Mouse (Mus musculus): Measurements from ENCODE around the gene Scarf1. TPM values are rescaled to one million over a fixed set of nuclear protein-coding genes. Genes with fewer than 3 reads are reported as not detected.

The Scarf1 gene
- polyA plus RNA-seq, 1 experiment from 2014 or later: 17.7 TPM

DNA sequence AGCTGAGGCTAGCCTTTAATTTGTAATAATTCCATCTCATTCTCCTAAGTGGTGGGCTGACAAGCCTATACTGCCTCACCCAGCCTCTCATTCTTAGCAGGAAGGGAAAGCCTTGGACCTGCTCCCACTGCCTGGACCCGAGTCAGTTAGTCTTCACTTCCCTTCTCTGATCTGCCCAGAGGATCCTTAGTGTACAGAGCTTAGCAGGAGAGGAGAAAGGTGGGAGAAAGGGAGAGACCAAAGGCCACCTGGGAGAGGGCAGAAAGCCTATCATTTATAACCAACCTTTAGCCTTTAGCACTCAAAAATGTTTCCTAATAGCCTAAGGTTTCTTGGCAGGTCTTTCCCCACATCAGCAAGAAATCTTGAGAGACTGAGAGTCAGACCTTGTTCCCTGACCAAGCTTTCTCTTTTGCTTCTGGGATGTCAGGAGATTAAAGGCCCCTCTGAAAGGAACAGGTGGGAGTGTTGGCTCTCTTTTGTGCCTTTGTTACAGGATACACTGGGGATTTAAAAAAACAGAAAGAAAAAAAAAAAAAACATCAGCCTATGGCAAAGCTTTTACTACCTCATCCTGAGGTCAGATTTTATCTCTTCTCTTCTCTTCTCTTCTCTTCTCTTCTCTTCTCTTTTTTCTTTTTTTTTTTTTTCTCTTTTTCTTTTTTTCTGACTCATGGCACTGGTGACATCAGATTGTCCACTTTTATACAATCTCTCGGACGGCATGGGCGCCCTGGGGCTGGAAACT lies 21.1 kb downstream of the Scarf1 start:
- H3K9ac ChIP-seq (ENCODE audit: low read length): no peak overlapping the region
- H3K9me3 ChIP-seq (ENCODE audit: control insufficient read depth, low read length): no peaks in the 10 kb centered on the region
- ATAC-seq (ENCODE audit: low read depth): no peak
- peaks cover 34% of the 10 kb centered on the region for H3K4me1 ChIP-seq (replicated peaks; ENCODE audit: control insufficient read depth, insufficient read depth, low read length)
- no peaks in the 10 kb centered on the region for H3K36me3 ChIP-seq (ENCODE audit: control insufficient read depth, insufficient read depth, low read length)
- no peak overlapping the region for H3K4me2 ChIP-seq (ENCODE audit: low read depth, low read length)
- H3K27ac ChIP-seq (ENCODE audit: low read length): no peak overlapping the region
- H3K27me3 ChIP-seq (ENCODE audit: control insufficient read depth, insufficient read depth, low read depth, low read length): no peaks in the 10 kb centered on the region
- no peak overlapping the region for H3K4me3 ChIP-seq (ENCODE audit: low read length)
- 37% methylated on average over 4 of the region's 4 CpGs for WGBS

DNA sequence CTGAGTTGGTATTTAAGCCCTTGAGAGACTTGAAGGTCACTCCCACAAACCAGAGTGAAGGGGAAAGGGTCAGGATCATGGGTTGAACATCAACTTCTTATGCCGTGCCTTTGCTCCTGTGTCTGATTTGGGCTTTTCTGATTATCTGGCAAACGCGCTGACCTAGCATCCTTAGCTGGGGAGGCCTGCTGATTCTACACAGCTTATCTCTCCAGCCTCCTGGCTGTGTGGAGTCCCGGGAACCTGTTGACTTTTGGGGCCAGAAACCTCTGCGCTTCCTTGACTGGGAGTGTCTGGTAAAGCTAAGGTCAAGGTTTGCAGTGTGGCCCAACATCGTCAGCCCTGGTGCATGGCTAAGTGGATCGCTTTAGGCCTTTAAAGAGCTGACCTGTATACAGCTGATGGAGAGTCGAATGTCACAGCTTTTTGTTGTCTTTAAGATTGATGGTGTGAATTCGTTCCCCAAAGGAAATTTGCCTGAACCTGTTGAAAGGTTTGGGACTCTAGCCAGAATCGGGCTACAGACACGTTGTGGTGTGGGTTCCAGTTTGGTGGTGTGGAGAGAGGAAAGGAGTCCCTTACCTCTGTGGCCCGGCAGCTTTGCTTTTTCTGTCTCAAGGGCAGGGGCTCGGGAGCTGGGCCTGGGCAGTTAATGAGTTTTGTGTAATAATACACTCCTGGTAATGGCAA lies 21.9 kb downstream of the Scarf1 start:
- Histone ChIP-seq H3K9ac (ENCODE audit: low read length) (no peak overlapping the region), H3K4me2 (ENCODE audit: low read depth, low read length) (no peak overlapping the region), H3K4me3 (ENCODE audit: low read length) (no peak overlapping the region), H3K27ac (ENCODE audit: low read length) (no peak overlapping the region), H3K27me3 (ENCODE audit: control insufficient read depth, insufficient read depth, low read depth, low read length) (no peaks in the 10 kb centered on the region), H3K36me3 (ENCODE audit: control insufficient read depth, insufficient read depth, low read length) (no peaks in the 10 kb centered on the region), H3K9me3 (ENCODE audit: control insufficient read depth, low read length) (no peaks in the 10 kb centered on the region), H3K4me1 (replicated peaks; ENCODE audit: control insufficient read depth, insufficient read depth, low read length) (peaks cover 34% of the 10 kb centered on the region)
- 32% methylated on average over 13 of the region's 13 CpGs for WGBS
- ATAC-seq (ENCODE audit: low read depth): no peak

- Histone ChIP-seq H3K9me3 (ENCODE audit: control insufficient read depth, low read length) (no peaks in the 10 kb centered on the region), H3K4me1 (replicated peaks; ENCODE audit: control insufficient read depth, insufficient read depth, low read length) (peaks cover 39% of the 10 kb centered on the region), H3K27ac (ENCODE audit: low read length) (no peak overlapping the region), H3K4me2 (ENCODE audit: low read depth, low read length) (no peak overlapping the region), H3K27me3 (ENCODE audit: control insufficient read depth, insufficient read depth, low read depth, low read length) (no peaks in the 10 kb centered on the region), H3K36me3 (ENCODE audit: control insufficient read depth, insufficient read depth, low read length) (no peaks in the 10 kb centered on the region), H3K9ac (ENCODE audit: low read length) (no peak overlapping the region), H3K4me3 (ENCODE audit: low read length) (no peak overlapping the region)
- 86% methylated on average over 12 of the region's 12 CpGs for WGBS
- no peak for ATAC-seq (ENCODE audit: low read depth)
Observed at GRCm38 (mm10) chr11:75536255-75537024, 23.1 kb downstream of the Scarf1 start.

DNA sequence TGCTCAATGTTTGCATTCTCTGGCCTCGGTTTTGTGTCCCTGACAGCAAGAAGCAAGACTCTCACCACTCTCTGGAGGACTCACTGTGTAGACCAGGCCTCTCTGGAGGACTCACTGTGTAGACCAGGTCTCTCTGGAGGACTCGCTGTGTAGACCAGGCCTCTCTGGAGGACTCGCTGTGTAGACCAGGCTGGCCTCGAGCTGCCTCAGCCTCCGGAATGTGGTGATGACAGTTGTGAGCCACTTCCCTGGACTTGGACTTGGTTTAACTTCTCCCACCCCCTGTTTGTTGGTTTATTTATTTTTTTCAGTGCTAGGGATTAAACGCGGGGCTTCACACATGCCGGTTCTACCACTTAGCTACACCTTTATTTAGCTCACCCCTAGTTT lies 23.7 kb downstream of the Scarf1 start:
- Histone ChIP-seq H3K36me3 (ENCODE audit: control insufficient read depth, insufficient read depth, low read length) (no peaks in the 10 kb centered on the region), H3K4me1 (replicated peaks; ENCODE audit: control insufficient read depth, insufficient read depth, low read length) (peaks cover 39% of the 10 kb centered on the region), H3K9ac (ENCODE audit: low read length) (no peak overlapping the region), H3K27ac (ENCODE audit: low read length) (no peak overlapping the region), H3K4me2 (ENCODE audit: low read depth, low read length) (no peak overlapping the region), H3K4me3 (ENCODE audit: low read length) (no peak overlapping the region), H3K9me3 (ENCODE audit: control insufficient read depth, low read length) (no peaks in the 10 kb centered on the region), H3K27me3 (ENCODE audit: control insufficient read depth, insufficient read depth, low read depth, low read length) (no peaks in the 10 kb centered on the region)
- WGBS: 69% methylated on average over 8 of the region's 8 CpGs
- ATAC-seq (ENCODE audit: low read depth): no peak

DNA sequence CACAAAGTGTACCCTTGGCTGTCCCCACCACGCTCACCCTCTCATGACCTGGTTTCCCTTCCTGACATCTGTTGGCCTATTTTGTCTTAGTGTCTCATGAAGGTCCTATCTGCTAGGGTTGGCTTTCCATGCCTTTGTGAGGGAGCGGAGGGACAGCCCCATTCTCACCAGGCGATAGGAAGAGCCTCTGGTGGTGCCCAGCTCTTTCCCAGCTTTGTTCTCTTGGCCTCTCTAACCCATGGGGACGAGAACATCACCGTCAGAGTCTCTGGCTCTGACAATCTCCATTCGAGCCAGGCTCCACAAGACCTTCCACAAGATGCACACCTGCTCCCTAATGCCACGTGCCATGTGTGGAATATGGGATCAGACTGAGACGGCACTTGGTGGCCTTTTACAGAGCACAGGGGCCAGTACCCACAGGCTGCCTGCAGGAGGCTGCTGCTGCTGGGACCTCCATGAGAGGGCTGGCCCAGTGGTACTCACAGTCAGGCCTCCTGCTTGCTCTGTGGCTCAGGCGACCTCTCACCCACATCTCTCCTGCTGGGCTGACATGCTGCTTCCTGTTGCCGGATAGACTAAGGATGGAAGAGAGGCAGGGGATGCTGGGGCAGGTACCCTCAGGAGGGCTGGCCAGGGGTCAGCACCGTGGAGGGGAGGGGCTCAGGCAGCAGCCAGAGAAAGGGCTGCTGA lies 24.3 kb downstream of the Scarf1 start:
- no peaks in the 10 kb centered on the region for H3K36me3 ChIP-seq (ENCODE audit: control insufficient read depth, insufficient read depth, low read length)
- H3K4me1 ChIP-seq (replicated peaks; ENCODE audit: control insufficient read depth, insufficient read depth, low read length): peaks cover 33% of the 10 kb centered on the region
- peak overlapping the region; percentile 89 for H3K27ac ChIP-seq (ENCODE audit: low read length)
- H3K4me3 ChIP-seq (ENCODE audit: low read length): no peak overlapping the region
- WGBS: 36% methylated on average over 11 of the region's 11 CpGs
- ATAC-seq (ENCODE audit: low read depth): peak; percentile 51
- no peaks in the 10 kb centered on the region for H3K9me3 ChIP-seq (ENCODE audit: control insufficient read depth, low read length)
- no peaks in the 10 kb centered on the region for H3K27me3 ChIP-seq (ENCODE audit: control insufficient read depth, insufficient read depth, low read depth, low read length)
- 0 out of 2 replicates have a peak overlapping the region, but pooled peaks have one; percentile 23 for H3K9ac ChIP-seq (ENCODE audit: low read length)
- no peak overlapping the region for H3K4me2 ChIP-seq (ENCODE audit: low read depth, low read length)

- Histone ChIP-seq H3K9me3 (ENCODE audit: control insufficient read depth, low read length) (no peaks in the 10 kb centered on the region), H3K27me3 (ENCODE audit: control insufficient read depth, insufficient read depth, low read depth, low read length) (no peaks in the 10 kb centered on the region), H3K27ac (ENCODE audit: low read length) (peak overlapping the region; percentile 89), H3K9ac (ENCODE audit: low read length) (0 out of 2 replicates have a peak overlapping the region, but pooled peaks have one; percentile 23), H3K36me3 (ENCODE audit: control insufficient read depth, insufficient read depth, low read length) (no peaks in the 10 kb centered on the region), H3K4me3 (ENCODE audit: low read length) (no peak overlapping the region), H3K4me2 (ENCODE audit: low read depth, low read length) (no peak overlapping the region), H3K4me1 (replicated peaks; ENCODE audit: control insufficient read depth, insufficient read depth, low read length) (peaks cover 27% of the 10 kb centered on the region)
- WGBS: 38% methylated on average over 9 of the region's 9 CpGs
- peak; percentile 61 for ATAC-seq (ENCODE audit: low read depth)
Observed at GRCm38 (mm10) chr11:75538184-75538969, 25.0 kb downstream of the Scarf1 start.

- no peak overlapping the region for H3K4me3 ChIP-seq (ENCODE audit: low read length)
- 67% methylated on average over 13 of the region's 13 CpGs for WGBS
- H3K4me1 ChIP-seq (replicated peaks; ENCODE audit: control insufficient read depth, insufficient read depth, low read length): peaks cover 26% of the 10 kb centered on the region
- H3K36me3 ChIP-seq (ENCODE audit: control insufficient read depth, insufficient read depth, low read length): no peaks in the 10 kb centered on the region
- no peak overlapping the region for H3K4me2 ChIP-seq (ENCODE audit: low read depth, low read length)
- no peaks in the 10 kb centered on the region for H3K9me3 ChIP-seq (ENCODE audit: control insufficient read depth, low read length)
- peak overlapping the region; percentile 89 for H3K27ac ChIP-seq (ENCODE audit: low read length)
- H3K9ac ChIP-seq (ENCODE audit: low read length): no peak overlapping the region
- no peaks in the 10 kb centered on the region for H3K27me3 ChIP-seq (ENCODE audit: control insufficient read depth, insufficient read depth, low read depth, low read length)
- no peak for ATAC-seq (ENCODE audit: low read depth)
Observed at GRCm38 (mm10) chr11:75538970-75539299, 25.6 kb downstream of the Scarf1 start.

- 72% methylated on average over 8 of the region's 8 CpGs for WGBS
- Histone ChIP-seq H3K4me2 (ENCODE audit: low read depth, low read length) (no peak overlapping the region), H3K9ac (ENCODE audit: low read length) (no peak overlapping the region), H3K4me1 (replicated peaks; ENCODE audit: control insufficient read depth, insufficient read depth, low read length) (peaks cover 22% of the 10 kb centered on the region), H3K4me3 (ENCODE audit: low read length) (no peak overlapping the region), H3K36me3 (ENCODE audit: control insufficient read depth, insufficient read depth, low read length) (no peaks in the 10 kb centered on the region), H3K27ac (ENCODE audit: low read length) (no peak overlapping the region; the same call in 1 of the 2 replicates), H3K27me3 (ENCODE audit: control insufficient read depth, insufficient read depth, low read depth, low read length) (no peaks in the 10 kb centered on the region), H3K9me3 (ENCODE audit: control insufficient read depth, low read length) (no peaks in the 10 kb centered on the region)
- ATAC-seq (ENCODE audit: low read depth): no peak
Observed at GRCm38 (mm10) chr11:75540209-75540608, 26.9 kb downstream of the Scarf1 start.

Data from lung, embryonic 16.5 days (tissue).